Mouse (Mus musculus) liver, postnatal 0 days (tissue): ENCODE measurements around the gene Igfbp3.

Experiments used
- CTCF ChIP-seq: sonication (generic); IDR thresholded peaks from 2 replicates; pipeline ENCODE4 v1.5.1; 2016; ENCODE audit warnings: antibody characterized with exemption, low read depth
- EP300 ChIP-seq: IDR thresholded peaks from 2 replicates; pipeline ENCODE4 v1.6.1; 2016; ENCODE audit warnings: antibody characterized with exemption, low read depth, mild to moderate bottlenecking

DNA sequence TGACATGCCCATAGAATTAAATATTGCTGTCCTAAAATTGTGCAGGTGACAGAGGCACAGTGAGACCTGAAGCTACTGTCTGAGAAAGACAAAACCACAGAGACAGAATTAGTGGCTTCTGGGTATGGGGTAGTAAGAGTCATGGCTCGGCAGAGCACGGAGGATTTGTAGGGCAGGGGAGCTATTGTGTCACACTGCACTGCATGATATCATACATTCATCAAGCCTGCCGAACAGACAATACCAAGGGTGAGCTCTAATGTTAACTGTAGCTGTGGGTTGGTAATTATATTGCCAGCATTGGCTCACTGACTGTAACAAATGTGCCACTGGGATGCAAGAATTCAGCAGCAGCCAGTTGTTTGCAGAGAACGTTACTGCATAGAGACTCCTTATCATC lies 49.3 kb downstream of the Igfbp3 start:
- TF ChIP-seq EP300 (no peak), CTCF (no peak)
